Mouse (Mus musculus) hindbrain, embryonic 11.5 days (tissue): ENCODE measurements around the gene Mapk1ip1l. TPM values are rescaled to one million over a fixed set of nuclear protein-coding genes. Genes with fewer than 3 reads are reported as not detected.
A peak's percentile ranks its signal among the peaks of the same experiment; 100 is the strongest.

Source experiments
- ATAC-seq: fragments of 200-750 bp; cut with Nextera tagmentation; 2 replicates; pipeline ENCODE4 v1.8.0; 2017; ENCODE audit warnings: mild to moderate bottlenecking, moderate TSS enrichment, moderate library complexity; ENCODE audit not compliant: low FRiP score
- DNase-seq: peaks from one replicate; pipeline ENCODE4 v3.0.0-alpha.2; 2015; ENCODE audit warnings: low spot score
- H3K27ac ChIP-seq: fragments of 300-500 bp; sonication (generic); 2 replicates; pipeline ENCODE4 v1.5.1; 2014; ENCODE audit warnings: mild to moderate bottlenecking, low read depth, low read length
- H3K27me3 ChIP-seq: fragments of 300-500 bp; sonication (generic); 2 replicates; pipeline ENCODE4 v1.6.1; 2014; ENCODE audit warnings: mild to moderate bottlenecking, low read length, moderate library complexity, mixed read lengths; ENCODE audit not compliant: control insufficient read depth, insufficient read depth
- H3K36me3 ChIP-seq: fragments of 300-500 bp; sonication (generic); 2 replicates; pipeline ENCODE4 v1.6.1; 2014; ENCODE audit warnings: mild to moderate bottlenecking, low read length, moderate library complexity, mixed read lengths; ENCODE audit not compliant: control insufficient read depth, insufficient read depth
- H3K4me1 ChIP-seq: fragments of 300-500 bp; sonication (generic); replicated peaks from 2 replicates; pipeline ENCODE4 v1.6.1; 2014; ENCODE audit warnings: low read length, mixed read lengths; ENCODE audit not compliant: control insufficient read depth, insufficient read depth
- H3K4me2 ChIP-seq: fragments of 300-500 bp; sonication (generic); replicated peaks from 2 replicates; pipeline ENCODE4 v1.6.1; 2014; ENCODE audit warnings: mild to moderate bottlenecking, low read depth, low read length
- H3K4me3 ChIP-seq: fragments of 300-500 bp; sonication (generic); 2 replicates; pipeline ENCODE4 v1.5.1; 2014; ENCODE audit warnings: low read depth, low read length
- H3K9ac ChIP-seq: fragments of 300-500 bp; sonication (generic); 2 replicates; pipeline ENCODE4 v1.6.1; 2014; ENCODE audit warnings: low read depth, low read length
- H3K9me3 ChIP-seq: fragments of 300-500 bp; sonication (generic); 2 replicates; pipeline ENCODE4 v1.6.1; 2016; ENCODE audit warnings: low read length; ENCODE audit not compliant: control insufficient read depth
- WGBS: fragments of 180-500 bp; shearing (Covaris S2); extraction: QIAGEN DNeasy Blood & Tissue Kit; methylation state at CpG from one replicate; pipeline ENCODE4 v1.1.7; 2014; 5-methylcytosine and 5-hydroxymethylcytosine counted together
- polyA plus RNA-seq: library from polyadenylated mRNA; unstranded; fragments of >200 nt; fragmentation: Nextera tagmentation; extraction: Ambion mirVana; gene quantifications from 2 replicates; pipeline ENCODE4 v1.2.1, GENCODE M21; 2014

Gene Mapk1ip1l
- 86.4 and 92.6 TPM in 2 replicates for polyA plus RNA-seq

DNA sequence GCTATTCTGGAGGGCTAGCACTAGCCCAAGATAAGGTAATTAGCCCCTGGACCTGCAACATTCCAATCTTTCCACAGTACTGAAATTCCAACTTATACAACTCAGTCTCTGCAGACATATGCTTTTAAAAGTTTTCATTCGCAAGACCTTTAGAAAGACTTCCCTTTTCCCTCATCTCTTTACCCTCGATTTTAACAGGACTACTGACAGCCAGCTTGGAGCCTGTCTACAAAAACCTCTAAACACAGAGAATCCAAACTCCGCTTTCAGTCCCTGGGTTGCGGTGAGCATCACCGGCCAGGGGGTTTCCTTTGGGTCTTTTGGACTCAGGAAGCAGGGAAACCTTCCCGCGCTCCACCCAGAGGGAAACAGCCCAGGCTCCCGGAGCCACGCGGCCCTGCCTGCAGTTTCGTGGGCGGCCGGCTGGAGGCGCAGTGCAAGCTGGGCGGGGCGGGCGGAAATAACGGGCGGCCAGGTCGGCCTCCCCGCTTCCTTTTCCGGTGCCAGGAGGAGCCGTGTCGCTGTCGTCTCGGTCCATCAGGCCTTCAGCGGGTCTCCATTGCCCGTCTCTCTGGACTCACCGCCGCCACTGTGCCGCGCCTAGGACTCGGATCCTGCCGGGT, at the start of gene Mapk1ip1l:
TSS of gene Mapk1ip1l (plus strand) at position 482 of the 623 bp plus-strand sequence.
- no peaks in the 10 kb centered on the region for H3K9me3 ChIP-seq
- peak; percentile 90 for ATAC-seq

DNA sequence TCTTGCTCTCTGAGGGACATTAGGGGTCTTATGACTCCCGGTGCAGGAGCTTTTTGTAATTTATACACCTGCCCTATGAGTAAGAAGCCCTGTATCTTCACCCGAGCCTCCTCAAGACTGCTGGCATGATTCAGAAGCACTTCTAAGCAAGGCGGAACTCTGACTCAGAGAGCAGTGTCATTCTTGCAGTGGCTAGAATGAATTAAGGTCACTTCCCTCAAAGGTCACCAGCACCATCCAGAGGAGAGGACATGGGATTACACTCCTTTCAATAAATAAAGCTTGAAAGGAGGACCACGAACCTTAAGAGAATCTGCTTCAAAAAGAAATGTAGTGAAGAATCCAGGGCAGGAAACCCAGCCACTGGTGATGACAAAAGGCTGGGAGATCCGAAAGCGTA, 48.2 kb upstream of the Mapk1ip1l start:
- H3K27me3 ChIP-seq: no peaks in the 10 kb centered on the region
- no peaks in the 10 kb centered on the region for H3K9me3 ChIP-seq
- 90% methylated on average over 6 of the region's 6 CpGs for WGBS
- no peak overlapping the region for H3K4me2 ChIP-seq
- H3K27ac ChIP-seq: no peak overlapping the region
- no peak overlapping the region for H3K9ac ChIP-seq
- no peaks in the 10 kb centered on the region for H3K36me3 ChIP-seq
- H3K4me3 ChIP-seq: no peak overlapping the region
- ATAC-seq (no peak), DNase-seq (no peak)
- no peaks in the 10 kb centered on the region for H3K4me1 ChIP-seq

More for the DNA sequence above, at the start of gene Mapk1ip1l:
- peak within 1 kb of the TSS; percentile 98 for H3K9ac ChIP-seq
- DNase-seq: peak; percentile 96
- H3K36me3 ChIP-seq: no peaks in the 10 kb centered on the region
- WGBS: 1% methylated on average over 21 of the region's 34 CpGs
- no peaks in the 10 kb centered on the region for H3K27me3 ChIP-seq
- H3K4me1 ChIP-seq: peaks cover 6% of the 10 kb centered on the region
- H3K4me2 ChIP-seq: peak within 1 kb of the TSS; percentile 71
- peak within 1 kb of the TSS; percentile 96 for H3K4me3 ChIP-seq
- H3K27ac ChIP-seq: peak within 1 kb of the TSS; percentile 98

DNA sequence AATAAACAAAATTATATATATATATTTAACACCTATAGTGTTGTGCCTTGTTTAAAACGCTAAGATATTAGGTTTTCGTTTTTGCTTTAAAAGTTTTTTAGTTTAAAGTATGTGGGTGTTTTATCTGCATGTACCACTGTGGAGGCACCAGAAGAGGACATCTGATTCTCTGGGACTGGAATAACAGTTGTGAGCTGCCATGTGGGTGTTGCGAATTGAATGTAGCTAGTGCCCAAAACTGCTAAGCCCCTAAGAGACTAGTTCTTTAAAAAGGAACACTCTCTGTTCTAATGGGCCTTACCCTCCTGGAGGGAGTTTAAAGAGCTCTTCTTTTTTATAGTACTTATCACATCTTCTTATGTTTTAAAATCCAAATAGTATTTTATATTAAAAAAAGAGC, 33.2 kb upstream of the Mapk1ip1l start:
- no peak overlapping the region for H3K4me3 ChIP-seq
- H3K4me2 ChIP-seq: no peak overlapping the region
- DNase-seq (no peak), ATAC-seq (no peak)
- H3K9ac ChIP-seq: no peak overlapping the region
- no peak overlapping the region for H3K27ac ChIP-seq
- no peaks in the 10 kb centered on the region for H3K4me1 ChIP-seq
- peaks cover 3% of the 10 kb centered on the region; the same call in 1 of the 2 replicates for H3K36me3 ChIP-seq
- WGBS: 91% methylated on average over 3 of the region's 3 CpGs
- H3K9me3 ChIP-seq: no peaks in the 10 kb centered on the region
- no peaks in the 10 kb centered on the region for H3K27me3 ChIP-seq

DNA sequence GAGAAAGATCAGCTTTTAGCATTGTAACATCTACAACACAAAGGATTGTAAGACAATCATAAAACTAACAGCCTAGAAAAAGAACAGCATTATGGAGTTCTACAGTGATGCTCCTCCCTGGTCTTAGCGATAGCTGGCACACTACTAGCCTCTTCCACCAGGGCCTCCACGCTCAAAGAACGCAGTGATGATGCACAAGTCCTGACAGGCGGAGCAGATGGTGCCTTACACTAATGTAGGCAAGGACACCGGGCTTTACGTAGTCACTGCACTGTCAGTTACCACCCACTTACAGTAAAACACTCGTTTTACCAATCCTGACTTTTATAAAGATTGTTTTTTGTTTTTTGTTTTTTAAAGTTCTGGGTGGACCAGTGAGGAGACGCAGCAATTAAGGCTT, 32.2 kb upstream of the Mapk1ip1l start:
- ATAC-seq: no peak
- H3K36me3 ChIP-seq: peaks cover 3% of the 10 kb centered on the region; the same call in 1 of the 2 replicates
- WGBS: 96% methylated on average over 8 of the region's 8 CpGs

DNA sequence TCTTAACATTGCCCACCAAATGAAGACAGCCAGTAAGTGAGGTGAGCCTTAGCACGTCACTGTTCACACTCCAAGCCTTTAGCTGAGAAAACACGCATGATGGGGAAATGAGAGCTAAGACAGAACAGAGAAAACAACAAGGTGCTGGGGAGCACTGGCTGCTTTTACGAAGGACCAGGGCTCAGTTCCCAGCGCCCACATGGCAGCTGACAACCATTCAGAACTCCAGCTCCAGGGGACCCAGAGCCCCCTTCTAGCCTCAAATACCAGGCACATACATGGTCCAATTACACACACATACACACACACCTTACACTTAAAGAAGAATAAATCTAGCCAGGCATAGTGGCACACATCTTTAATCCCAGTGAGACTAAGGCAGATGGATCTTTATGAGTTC, 29.0 kb upstream of the Mapk1ip1l start:
- Histone ChIP-seq H3K4me3 (no peak overlapping the region), H3K9ac (no peak overlapping the region), H3K4me1 (no peaks in the 10 kb centered on the region), H3K27ac (no peak overlapping the region), H3K27me3 (no peaks in the 10 kb centered on the region), H3K36me3 (peaks cover 3% of the 10 kb centered on the region; the same call in 1 of the 2 replicates), H3K9me3 (no peaks in the 10 kb centered on the region), H3K4me2 (no peak overlapping the region)
- ATAC-seq (no peak), DNase-seq (no peak)
- WGBS: 95% methylated on average over 4 of the region's 4 CpGs

More for the DNA sequence above, 32.2 kb upstream of the Mapk1ip1l start:
- Histone ChIP-seq H3K4me2 (no peak overlapping the region), H3K9ac (no peak overlapping the region), H3K4me3 (no peak overlapping the region), H3K9me3 (no peaks in the 10 kb centered on the region), H3K27ac (no peak overlapping the region), H3K27me3 (no peaks in the 10 kb centered on the region), H3K4me1 (no peaks in the 10 kb centered on the region)
- DNase-seq: no peak

DNA sequence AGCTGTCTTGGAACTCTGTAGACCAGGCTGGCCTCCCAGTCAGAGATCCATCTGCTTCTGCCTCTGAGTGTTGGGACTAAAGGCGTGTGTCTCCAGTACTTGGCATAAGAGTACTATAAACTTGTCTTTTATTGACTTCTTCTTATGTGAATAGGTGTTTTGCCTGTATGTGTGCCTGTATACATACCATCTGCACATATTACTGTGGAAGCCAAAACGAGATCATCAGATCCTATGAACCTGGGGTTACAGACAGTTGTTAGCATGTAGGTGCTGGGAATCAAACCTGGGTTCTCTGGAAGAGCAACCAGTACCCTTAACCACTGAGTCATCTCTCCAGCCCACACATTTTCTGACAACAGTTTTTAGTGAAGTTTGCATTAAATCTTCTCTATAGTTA, 28.4 kb upstream of the Mapk1ip1l start:
- 95% methylated on average over 2 of the region's 2 CpGs for WGBS
- no peaks in the 10 kb centered on the region for H3K4me1 ChIP-seq
- no peak overlapping the region for H3K4me2 ChIP-seq
- no peaks in the 10 kb centered on the region for H3K9me3 ChIP-seq
- no peak overlapping the region for H3K9ac ChIP-seq
- DNase-seq: no peak
- peaks cover 3% of the 10 kb centered on the region; the same call in 1 of the 2 replicates for H3K36me3 ChIP-seq
- ATAC-seq: no peak
- no peak overlapping the region for H3K27ac ChIP-seq
- H3K4me3 ChIP-seq: no peak overlapping the region
- H3K27me3 ChIP-seq: no peaks in the 10 kb centered on the region

DNA sequence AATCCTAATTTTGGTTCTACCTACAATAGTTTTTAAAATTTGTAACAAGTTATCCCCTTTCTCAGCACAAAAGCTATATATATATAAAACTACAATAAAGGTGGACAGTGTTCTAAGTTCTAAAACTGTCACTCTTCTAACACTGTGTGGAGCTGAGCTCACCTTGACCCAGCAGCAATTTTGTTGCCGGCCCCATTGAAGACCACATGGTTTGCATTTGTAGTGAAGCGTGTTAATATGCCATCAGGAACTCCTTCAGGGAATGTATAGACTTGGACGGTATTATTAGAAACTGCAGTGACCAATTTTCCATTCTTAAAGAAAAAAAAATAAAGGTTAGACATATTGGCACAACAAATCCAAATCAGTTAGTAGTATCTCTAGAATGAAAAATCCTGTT, 24.3 kb upstream of the Mapk1ip1l start:
- Histone ChIP-seq H3K4me1 (no peaks in the 10 kb centered on the region), H3K9me3 (no peaks in the 10 kb centered on the region), H3K4me3 (no peak overlapping the region), H3K27ac (no peak overlapping the region), H3K36me3 (no peaks in the 10 kb centered on the region), H3K27me3 (no peaks in the 10 kb centered on the region), H3K9ac (no peak overlapping the region), H3K4me2 (no peak overlapping the region)
- ATAC-seq (no peak), DNase-seq (no peak)
- 86% methylated on average over 3 of the region's 3 CpGs for WGBS

DNA sequence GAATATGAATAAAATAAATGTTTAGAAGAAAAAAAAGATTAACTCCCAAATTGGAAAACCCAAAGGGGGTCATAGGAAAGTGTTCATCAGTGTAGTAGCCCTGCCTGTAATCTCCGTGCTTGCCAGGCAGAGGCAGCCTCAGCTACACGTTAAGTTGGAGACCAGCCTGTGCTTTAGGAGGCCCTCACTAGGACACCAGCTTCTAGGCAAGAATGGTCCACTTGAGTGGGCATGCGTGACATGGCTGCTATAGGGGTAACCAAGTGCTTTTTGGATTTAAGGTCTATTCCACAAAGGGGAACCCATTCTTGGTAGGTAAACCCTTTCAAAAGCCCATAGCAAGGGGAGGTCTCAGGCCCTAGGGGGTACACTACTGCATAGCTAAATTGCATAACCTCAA, 22.6 kb upstream of the Mapk1ip1l start:
- Histone ChIP-seq H3K27me3 (no peaks in the 10 kb centered on the region), H3K4me1 (no peaks in the 10 kb centered on the region), H3K36me3 (no peaks in the 10 kb centered on the region), H3K4me3 (peak overlapping the region; percentile 76), H3K9ac (no peak overlapping the region), H3K4me2 (peak overlapping the region; percentile 58), H3K27ac (no peak overlapping the region), H3K9me3 (no peaks in the 10 kb centered on the region)
- DNase-seq: peak; percentile 23
- no peak for ATAC-seq
- WGBS: 23% methylated on average over 3 of the region's 3 CpGs

DNA sequence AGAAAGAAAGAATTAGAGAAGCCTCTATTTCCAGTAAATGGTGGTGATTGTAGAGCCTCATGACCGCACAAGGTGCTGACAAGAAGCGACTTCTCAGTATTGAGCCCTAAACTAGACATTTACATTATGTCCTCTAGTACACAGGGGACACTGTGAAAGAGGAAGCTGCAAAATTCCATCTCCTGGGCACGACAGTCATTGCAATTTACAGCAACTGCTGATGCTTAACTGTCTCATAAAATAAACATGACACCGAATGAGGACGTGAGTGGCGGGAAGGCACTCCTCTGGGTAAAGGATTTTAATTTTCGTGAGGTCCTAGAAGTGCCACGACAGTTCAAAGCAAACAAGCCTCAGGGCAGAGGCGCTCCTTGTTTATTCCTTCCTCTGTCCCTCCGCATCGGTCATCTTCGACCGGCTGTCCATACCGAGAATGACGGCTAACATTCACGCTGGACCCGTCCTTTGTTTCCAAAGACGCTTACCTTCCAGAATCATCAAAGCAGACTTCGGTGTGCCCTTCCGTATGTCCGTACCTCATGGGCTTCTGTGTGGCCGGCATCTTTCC, 21.9 kb upstream of the Mapk1ip1l start:
- no peaks in the 10 kb centered on the region for H3K27me3 ChIP-seq
- H3K27ac ChIP-seq: peak overlapping the region; percentile 94
- H3K9me3 ChIP-seq: no peaks in the 10 kb centered on the region
- H3K36me3 ChIP-seq: no peaks in the 10 kb centered on the region
- no peak for DNase-seq
- peak; percentile 31 for ATAC-seq
- H3K4me1 ChIP-seq: no peaks in the 10 kb centered on the region
- peak overlapping the region; percentile 76 for H3K4me3 ChIP-seq
- WGBS: 3% methylated on average over 22 of the region's 22 CpGs
- peak overlapping the region; percentile 58 for H3K4me2 ChIP-seq
- H3K9ac ChIP-seq: peak overlapping the region; percentile 64
